Mouse (Mus musculus) embryonic stem cell, embryonic (primary cell): ENCODE measurements around the gene Dlgap1.

Source experiments
- CTCF ChIA-PET, 4 experiments: fragments of 300-600 bp in 2 of 4; fragments of 350-600 bp in 2 of 4; sonication (Branson Sonifier 250); formaldehyde crosslinking; loops; one replicate each; lab custom pipeline; 2022; ENCODE audit warnings: inconsistent platforms in 2 of 4; lab: Charles Lee
- POLR2A ChIA-PET, 4 experiments: fragments of 300-600 bp in 2 of 4; fragments of 350-600 bp in 2 of 4; sonication (Branson Sonifier 250); formaldehyde crosslinking; loops; one replicate each; lab custom pipeline; 2022; ENCODE audit warnings: antibody characterized with exemption in 4 of 4, inconsistent platforms in 1 of 4; lab: Charles Lee

The Dlgap1 gene

DNA sequence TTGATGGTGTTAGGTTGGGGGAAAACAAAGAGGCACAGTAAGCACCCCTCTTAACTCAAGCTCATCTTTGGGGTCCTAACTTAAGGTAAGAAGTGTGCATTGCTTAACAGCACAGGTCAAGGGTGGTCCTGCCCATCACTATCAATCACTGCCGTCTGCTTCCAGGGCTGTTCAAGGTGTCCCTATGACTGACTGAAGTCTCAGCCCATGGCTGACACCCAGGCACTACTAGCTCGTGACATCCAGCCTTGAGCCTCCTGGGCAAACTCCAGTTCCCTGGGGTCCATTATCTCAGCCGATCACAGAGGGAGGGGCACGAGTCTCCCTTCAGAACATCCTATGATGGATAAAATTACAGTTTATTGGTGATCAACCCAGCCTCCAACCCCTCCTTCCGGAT is 897.2 kb downstream of the Dlgap1 start:
- POLR2A ChIA-PET, result interaction anchor here (0.6 to 14.0 kb wide), 47 partner anchors 8 to 138 kb away, joined by 3 to 369 read pairs (median 5); partner anchors contain the start of gene Tgif1 (in 4 of the 4)
- CTCF ChIA-PET, result interaction anchor here in 2 of 4 experiments (0.6 to 1.9 kb wide), 10 partner anchors 13 to 114 kb away, joined by 3 to 12 read pairs (median 4); partner anchors contain the start of gene Tgif1 (in 1 of the 2)

DNA sequence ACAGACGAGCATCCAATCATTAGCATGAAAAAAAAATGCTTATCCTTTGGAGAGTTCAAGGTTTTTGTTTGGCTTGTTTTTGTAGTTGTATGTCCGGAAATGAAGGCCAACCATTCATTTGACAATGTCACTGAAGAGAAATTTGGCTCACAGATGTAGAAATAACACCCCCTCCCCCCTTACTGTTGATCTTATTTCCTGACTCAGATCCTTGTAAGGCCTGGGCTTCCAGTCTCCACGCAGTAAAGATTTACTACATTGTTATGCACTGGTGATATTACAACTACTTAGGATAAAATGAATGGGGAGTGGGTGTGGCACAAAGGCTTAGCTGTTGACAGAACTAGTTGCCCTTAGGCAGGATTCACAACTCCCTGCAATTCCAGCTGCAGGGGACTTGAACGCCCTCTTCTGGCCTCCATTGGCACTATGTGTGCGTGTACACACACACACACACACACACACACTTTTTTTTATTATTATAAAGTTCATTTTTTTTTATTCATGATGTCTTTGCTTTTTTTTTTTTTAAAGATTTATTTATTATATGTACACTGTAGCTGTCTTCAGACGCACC is 897.8 kb downstream of the Dlgap1 start:
- ChIA-PET CTCF (interaction anchor here in 2 of 4 experiments (0.5 to 1.4 kb wide), 8 partner anchors 14 to 40 kb away, joined by 3 to 5 read pairs (median 4); partner anchors contain the start of gene Tgif1 (in 1 of the 2)), POLR2A (interaction anchor here (0.6 to 14.0 kb wide), 32 partner anchors 9 to 501 kb away, joined by 3 to 369 read pairs (median 6); partner anchors contain the start of genes Tgif1 (in 4 of the 4), Myl12a (in 1 of the 4) and Myom1 (in 1 of the 4))

DNA sequence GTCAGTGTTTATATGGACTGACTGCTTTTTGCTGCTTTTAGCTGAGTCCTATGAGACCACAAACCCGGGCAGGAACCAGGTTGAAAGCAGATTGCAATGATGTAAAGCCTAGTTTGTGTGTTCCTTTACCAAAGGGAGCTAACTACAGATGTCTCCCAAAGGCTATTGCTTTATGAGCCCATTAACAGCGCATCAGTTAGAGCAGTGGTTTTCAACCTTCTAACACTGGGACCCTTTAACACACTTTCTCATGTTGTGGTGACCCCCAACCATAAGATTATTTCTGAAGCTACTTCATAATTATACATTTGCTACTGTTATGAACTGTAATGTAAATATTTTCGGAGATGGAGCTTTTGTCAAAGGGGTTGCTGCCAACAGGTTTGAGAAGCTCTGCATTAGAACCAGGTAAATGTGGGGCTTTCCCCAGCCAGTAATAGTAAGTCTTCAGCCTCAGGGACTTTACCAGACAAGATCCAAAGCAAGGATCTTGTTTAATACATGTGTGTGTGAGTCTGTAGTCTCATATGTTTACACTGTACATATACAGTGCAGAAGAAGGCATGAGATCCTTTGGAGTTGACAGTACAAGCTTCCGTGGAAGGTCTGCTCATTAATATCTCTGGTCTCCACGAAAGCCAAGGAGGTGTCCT is 899.8 kb downstream of the Dlgap1 start:
- CTCF ChIA-PET, result no interaction called here
- POLR2A ChIA-PET, result interaction anchor here (0.7 to 14.0 kb wide), 24 partner anchors 14 to 144 kb away, joined by 3 to 369 read pairs (median 4); partner anchors contain the start of gene Tgif1 (in 3 of the 4)

DNA sequence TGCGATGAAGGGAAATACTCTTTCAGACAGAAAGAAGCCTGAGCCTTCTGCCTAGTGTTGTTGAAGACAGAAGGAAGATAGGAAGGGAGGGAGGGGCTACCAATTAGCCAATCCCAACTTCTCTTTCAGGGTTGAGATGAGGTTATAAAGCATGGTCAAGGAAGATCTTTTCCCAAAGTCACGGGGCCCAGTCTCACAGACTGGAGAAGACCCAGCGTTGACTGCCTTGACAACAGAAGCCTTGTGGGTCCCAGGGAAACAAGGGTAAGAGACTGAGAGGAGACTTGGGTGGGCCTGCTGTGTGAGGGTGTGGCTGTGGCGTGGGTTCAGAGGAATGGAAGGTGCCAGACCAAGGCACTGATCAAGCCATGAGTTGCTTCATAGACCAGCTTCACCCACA is 901.7 kb downstream of the Dlgap1 start:
- CTCF ChIA-PET, result no interaction called here

More for the DNA sequence above, 901.7 kb downstream of the Dlgap1 start:
- POLR2A ChIA-PET, result interaction anchor here in 3 of 4 experiments (0.6 to 14.0 kb wide), 23 partner anchors 11 to 362 kb away, joined by 3 to 369 read pairs (median 14); partner anchors contain the start of gene Tgif1 (in 3 of the 3)
